Mouse (Mus musculus): Measurements from ENCODE around the gene Mdm4.
"Not testable (repeated sequence)": the region's sequence is repeated elsewhere in the genome, so short reads cannot be mapped to it uniquely, and the experiment has no call there.

Gene Mdm4

DNA sequence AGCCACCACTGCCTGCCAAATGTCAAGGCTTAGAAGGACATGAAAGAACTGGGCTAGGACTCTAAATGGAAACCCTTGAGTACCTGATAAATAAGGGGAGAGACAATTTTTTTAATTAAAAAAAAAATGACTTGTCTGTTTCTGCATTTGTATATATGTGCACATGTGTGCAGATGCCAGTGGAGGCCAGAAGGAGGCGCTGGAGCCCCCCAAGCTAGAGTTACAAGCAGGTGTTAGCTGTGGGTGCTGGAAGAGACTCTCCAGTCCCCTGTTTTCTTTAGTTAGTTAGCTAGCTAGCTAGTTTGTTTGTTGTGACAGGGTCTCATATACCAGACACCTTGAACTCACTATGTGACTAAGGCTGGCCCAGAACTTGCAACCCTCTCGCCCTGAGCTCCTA is 21.5 kb upstream of the Mdm4 start:
- DNase-seq: no peak

DNA sequence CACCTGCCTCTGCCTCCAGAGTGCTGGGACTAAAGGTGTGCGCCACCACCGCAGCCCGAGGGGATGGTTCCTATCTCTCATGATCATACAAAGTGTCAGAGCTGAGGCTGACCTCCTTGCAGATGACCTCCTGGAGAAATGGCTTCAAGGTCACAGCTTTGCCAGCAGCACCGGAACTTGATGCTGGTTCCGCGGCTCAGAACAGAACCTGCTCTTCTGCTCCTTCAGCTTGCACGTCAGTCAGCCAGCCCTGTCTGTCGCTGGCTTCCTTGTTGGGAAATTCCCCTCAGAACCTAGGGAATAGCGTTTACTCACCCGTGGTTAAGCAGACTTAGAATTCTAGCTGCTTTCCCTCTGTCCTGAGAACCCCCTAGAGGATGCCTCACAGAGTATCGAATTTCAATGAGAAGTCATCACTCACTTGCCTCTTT is 19.7 kb upstream of the Mdm4 start:
- no peak for DNase-seq

DNA sequence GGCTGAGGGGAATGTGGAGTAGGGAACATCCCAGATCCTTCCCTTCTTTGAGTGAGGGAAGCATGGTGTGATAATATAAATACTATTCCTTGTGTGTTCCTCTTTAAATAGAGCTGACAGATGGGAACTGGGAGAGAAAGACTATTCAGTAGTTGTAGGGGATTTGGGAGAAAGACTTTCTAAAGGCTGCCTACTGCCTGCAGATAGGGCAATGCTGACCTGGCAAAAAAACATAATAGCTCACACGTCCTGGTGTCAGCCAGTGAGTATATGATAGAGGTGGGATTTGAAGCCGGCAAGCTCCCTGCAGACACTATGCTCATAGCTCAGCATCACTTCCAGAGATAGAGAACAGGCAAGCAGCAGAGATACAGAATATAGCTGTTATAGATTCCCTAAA is 18.3 kb upstream of the Mdm4 start:
- DNase-seq: no peak

DNA sequence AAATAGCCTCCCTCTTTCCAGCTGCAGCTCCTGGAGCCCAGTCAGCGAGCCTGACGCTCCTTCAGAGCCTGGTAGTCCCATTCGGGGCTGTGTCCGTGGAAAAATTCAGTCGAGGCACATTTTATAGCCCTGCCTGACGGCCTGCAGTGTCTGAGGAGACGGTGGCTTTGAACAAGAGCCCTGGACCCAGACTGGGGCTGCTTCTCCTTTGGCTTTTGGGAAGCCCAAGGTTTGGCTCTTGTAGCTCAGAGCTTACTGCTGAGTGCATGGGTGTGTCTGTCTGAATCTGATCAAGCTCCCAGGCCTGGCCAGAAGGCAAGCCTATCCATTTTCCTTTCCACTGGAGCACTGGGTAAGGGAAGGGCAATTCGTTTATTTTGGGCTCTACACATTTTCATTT is 17.2 kb upstream of the Mdm4 start:
- DNase-seq: no peak

DNA sequence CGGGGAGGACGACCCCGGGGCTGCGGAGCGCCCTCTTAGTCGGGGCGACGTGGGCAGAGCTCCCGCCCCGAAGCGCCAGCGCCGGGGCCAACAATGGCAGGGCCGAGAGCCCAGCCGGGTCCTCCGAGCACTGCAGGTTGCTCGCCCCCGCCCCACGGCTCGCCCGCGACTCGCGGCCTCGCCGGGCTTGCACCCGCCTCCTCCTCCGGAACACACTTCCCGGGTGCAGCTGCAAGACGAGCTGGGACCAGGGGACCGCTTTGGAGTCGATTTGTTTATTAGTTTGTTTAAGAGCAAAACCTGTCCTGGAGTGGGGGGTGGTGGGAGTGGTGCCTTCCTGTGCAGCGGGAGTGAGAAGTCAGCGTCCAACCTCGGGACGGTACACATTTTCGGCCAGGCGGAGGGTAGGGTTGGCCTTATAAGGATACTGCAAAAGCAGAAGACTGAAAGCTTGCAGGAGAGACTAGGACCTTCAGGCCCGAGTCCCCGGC is 16.1 kb upstream of the Mdm4 start:
- peak; percentile 31 for DNase-seq

DNA sequence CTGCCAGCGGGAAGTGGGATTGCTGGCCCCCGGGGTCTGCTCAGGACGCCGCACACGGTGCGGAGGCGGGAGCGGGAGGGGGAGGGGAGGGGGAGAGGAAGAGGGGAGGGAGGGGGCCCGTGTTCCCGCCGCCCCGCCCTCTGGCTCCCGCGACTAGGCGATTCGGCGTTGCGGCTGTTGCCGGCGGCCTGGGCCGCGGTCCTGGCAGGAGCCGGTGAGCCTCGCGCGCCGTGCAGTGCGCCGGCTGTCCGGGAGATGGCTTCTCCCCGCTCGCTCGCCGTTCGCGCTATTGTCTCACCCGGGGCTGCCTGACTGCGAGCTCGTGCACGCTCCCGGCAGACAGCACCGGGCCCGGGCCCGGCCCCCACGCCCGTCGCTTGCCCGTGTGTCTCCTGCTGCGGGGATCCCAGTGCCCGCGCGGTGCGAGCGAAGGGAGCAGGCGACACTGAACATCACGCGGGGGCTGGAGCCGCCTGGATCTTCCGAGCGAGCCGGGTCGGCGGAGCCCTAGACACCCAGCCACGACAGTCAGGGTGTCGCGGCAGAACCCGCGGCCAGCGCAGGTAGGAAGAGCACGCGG is 15.6 kb upstream of the Mdm4 start:
- DNase-seq: peak; percentile 77

DNA sequence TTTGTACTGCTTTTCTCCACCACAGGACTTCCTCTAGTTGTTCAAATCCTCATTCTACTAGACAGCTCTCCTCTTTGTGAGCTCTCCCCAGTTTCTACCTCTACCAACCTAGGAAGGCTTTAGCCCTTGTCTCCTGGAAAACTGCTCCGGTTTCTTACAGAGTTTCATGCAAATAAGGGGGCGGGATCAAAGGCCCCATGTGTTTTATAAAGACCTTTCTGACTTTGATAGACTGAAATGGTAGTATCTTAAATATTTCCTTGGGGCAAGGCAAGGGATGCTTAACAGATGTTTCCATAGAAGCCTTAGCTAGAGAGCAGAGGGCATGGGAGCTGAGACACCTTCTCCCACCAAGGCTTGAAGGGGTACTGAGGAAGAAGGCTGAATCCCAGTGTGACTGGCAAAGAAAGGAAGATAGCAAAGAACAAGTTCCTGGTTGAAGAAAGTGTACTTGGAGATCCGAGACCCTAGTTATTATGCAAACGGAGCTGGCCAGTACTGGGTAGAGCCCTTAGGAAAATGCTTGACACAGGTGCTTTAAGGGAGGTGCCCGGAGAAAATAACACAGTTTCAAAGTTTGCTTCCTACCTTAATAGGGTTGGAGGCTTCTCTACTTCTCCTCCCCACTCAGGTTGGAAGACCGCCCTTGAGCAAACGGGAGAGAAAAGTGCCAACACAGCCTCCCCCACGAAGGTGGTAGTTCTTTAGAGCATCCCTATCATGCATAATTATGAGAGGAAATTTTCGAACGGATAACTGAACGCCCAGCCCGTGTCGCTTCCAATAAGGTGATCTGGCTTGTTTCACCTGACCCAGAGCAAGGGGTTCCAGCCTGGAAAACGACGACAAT is 14.9 kb upstream of the Mdm4 start, which contains the start of gene Pik3c2b:
Pik3c2b (plus strand) TSS at position 657 of the 850 bp plus-strand sequence.
- DNase-seq: peak; percentile 34

DNA sequence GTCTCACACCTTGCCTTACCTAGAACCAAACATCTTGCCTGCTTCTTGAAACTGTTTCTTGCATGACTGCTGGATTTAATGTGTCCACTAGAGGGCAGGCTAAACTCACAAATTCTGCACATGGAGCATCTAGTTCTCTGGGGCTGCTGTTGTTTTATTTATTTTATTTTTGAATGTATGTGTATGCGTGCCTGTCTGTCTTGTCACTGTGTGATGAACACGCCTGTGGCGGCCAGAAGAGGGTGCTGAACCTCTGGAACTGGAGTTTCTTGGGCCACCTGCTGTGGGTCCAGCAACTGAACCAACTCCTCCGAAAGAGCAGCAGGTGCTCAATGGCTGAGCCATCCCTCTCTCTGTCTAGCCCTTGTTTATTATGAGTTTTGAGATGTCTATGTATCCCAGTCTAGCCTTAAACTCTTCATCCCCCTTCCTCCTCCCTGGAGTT is 9.2 kb upstream of the Mdm4 start:
- DNase-seq: peak; percentile 52

DNA sequence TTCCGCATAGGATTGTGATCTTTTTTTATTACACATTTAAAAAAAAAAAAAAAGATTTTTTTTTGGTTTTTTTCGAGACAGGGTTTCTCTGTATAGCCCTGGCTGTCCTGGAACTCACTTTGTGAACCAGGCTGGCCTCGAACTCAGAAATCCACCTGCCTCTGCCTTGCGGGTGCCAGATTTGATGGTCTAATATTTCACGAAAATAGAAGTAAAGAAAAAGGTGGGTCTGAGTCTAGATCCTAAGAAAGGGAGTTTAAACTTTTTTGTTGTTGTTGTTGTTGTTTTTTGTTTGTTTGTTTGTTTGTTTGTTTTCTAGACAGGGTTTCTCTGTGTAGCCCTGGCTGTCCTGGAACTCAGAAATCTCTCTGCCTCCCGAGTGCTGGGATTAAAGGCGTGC is 4.3 kb upstream of the Mdm4 start:
- DNase-seq: not testable (repeated sequence)

DNA sequence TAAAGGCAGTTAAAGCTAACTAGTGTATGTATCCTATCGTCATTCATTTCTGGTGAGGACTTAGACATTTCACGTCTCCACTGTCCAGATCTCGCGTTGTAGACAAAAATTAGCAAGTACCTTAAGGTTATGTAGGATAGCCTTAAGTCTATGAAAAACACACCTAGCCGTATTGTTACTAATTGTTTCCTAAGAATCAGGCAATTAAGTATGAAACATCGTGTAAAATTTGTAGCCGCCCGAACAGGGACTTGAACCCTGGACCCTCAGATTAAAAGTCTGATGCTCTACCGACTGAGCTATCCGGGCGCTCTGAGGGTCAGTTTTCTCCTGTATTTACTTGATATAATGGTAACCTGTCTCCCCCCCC is 3.7 kb upstream of the Mdm4 start:
- DNase-seq: peak; percentile 51

DNA sequence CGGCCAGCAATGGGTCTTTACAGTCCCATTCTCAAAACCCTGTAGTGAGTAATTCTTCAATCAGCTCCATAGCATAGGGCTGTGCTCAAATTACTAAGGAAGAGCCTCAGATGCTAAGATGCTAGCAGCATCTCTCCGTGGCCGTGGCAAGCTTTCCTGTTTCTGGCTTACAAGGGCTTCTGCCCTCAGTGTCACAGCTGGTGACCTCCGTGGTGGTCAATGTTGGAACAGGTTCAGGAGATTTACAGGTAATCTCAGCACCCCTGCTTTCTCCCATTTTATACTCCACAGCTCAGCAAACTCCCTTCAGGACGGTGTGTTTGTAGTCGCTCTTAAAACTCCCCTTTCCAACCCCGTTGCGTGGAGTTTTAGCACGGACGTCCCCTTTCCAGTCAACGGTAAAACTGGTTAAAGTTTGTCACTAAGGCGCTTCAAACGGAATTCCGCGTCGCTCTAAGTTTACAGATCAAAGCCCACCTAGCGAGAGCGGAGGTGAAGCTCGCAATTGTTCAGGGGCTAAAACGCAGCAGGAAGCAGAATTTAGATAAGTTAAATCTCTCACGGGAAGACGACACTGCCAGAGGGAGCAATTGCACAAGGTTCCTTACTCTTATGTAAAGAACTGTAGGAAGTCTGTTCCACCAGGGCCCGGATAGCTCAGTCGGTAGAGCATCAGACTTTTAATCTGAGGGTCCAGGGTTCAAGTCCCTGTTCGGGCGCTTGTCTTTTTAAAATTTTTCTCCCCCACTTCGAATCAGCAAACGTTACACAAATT is 3.1 kb upstream of the Mdm4 start:
- DNase-seq: peak; percentile 78

DNA sequence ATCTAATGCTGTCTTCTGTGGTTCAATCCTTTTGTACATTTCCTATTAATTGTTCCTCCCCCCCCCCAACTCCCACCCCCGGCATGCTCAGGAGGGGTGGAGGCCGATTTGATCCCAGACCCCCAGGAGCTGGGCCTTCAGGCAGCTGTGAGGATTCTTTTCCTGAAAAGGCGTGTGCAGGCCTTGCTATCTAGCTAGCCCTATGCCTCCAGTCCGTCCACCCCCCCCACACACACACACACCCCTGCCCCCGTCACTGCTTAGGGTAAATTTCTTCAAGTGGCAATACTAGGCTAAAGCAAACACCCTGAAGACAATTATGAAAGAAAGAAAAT is 2.6 kb upstream of the Mdm4 start:
- DNase-seq: no peak

DNA sequence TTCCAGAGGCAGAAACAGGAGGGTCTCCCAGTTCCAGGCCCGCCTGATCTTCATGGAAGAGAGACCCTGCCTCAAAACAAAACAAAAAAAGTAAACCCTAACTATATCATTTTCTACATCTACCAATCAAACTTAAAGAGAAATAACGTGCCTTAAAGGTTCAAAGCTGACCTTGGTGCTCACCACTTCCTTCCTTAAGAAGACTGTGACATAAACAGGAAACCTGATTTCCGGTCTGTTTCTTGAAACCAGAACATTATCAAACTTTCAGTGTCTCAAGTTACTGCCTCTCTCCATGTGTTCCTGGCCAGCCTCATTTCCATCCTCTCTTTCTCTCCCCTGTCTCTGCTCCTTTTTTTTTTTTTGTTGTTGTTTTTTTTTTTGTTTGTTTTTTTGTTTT is 617 bp downstream of the Mdm4 start:
- no peak for DNase-seq

DNA sequence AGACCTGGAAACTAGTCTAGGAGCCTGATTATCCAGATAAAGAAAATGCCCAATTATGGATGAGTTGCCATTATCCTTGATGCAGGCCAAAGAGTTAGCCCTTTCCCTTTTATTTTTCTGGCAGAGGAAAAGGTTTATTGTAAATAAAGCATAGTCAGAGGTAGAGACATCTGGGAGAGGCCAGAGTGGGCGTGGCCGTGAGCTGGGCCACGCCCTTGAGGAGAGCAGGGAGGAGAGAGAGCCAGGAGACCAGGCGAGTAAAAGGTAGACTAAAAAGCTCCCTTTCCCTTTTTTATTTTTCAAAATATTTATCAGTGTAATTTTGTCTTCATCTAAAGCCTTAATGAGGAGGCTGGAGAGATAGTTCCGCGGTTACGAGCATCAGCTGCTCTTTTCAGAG is 2.4 kb downstream of the Mdm4 start:
- DNase-seq: no peak

DNA sequence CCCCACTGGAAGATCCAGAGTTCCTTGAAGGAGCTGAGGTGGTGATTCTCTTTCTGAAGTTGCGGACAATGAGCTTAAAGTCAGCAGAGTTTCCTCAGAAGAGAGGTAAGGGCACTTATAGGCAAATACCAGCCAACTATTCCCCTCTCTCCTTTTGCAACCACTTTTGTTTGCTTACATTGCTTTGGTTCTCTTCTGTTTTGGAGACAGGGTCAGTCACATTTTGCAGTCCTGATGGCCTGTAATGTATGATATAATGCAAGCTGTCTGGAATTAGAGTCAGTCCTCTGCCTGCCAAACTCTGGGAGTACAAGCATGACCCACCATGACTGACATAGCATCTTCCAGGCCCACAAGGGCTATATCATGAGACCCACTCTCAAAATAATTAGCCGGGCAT is 3.2 kb downstream of the Mdm4 start:
- DNase-seq: no peak

DNA sequence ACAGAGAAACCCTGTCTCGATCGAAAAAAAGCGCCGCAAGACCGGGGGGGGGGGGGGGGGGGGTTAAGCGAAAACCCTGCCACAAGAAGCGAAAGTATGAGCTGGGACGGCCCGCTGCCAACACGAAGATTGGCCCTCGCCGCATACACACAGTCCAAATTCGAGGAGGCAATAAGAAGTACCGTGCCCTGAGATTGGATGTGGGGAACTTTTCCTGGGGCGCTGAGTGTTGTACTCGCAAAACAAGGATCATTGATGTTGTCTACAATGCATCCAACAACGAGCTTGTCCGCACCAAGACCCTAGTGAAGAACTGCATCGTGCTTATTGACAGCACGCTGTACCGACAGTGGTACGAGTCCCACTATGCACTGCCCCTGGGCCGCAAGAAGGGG is 4.6 kb downstream of the Mdm4 start:
- not testable (repeated sequence) for DNase-seq

DNA sequence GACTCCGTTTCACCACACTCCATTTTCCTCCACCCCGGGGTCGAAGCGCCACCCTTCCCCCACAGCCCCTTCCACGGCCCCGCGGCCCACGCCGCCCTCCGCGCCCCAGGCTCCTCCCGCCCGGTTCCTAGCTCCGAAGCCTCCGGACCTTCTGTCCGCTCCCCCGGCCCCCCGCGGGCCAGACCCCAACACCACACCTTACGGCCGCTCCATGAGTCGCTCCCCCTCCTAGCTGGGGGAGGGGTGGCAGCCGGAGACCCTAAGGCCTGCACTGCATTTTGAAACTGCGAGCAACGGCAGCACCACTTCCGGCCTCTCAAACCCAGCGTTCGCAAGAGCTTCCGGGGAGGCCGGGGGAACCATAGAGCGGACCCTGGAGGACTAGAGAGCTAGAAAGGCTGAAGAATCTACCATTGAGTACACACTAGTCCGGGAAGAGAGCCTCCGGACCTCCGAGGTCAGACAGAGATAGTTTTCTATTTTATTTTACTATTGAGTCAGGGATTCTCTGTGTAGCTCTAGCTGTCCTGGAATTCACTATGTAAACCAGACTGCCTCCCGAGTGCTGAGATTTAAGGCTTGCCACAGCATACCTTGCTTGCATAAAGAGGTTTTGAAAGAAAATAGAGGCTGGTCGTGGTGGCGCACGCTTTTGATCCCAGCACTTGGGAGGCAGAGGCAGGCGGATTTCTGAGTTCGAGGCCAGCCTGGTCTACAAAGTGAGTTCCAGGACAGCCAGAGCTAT is 5.1 kb downstream of the Mdm4 start:
- peak; percentile 92 for DNase-seq

DNA sequence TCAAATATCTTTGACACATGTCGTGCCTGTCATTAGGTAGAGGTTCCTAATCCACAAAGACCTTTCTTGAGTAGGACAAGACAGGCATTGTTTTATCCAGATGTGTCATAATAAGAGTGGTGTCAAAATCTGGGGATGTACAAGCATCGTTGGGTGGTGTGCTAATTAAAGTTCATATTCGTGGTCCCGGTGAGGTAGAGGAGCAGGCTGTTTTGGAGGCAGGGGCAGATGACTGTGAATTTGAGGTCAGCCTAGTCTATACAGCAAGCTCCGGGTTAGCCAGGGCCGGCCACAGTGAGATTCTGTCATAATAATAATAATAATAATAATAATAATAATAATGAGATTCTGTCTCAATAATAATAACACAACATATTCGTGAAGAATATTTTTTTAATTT is 5.9 kb downstream of the Mdm4 start:
- DNase-seq: no peak

DNA sequence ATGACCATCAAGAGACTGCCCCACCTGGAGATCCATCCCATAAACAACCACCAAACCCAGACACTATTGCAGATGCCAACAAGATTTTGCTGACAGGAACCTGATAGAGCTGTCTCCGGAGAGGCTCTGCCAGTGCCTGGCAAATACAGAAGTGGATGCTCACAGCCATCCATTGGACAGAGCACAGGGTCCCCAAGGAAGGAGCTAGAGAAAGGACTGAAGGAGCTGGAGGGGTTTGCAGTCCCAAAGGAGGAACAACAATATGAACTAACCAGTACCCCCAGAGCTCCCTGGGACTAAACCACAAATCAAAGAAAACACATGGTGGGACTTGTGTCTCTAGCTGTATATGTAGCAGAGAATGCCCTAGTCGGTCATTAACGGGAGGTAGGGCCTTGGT is 6.6 kb downstream of the Mdm4 start:
- not testable (repeated sequence) for DNase-seq

DNA sequence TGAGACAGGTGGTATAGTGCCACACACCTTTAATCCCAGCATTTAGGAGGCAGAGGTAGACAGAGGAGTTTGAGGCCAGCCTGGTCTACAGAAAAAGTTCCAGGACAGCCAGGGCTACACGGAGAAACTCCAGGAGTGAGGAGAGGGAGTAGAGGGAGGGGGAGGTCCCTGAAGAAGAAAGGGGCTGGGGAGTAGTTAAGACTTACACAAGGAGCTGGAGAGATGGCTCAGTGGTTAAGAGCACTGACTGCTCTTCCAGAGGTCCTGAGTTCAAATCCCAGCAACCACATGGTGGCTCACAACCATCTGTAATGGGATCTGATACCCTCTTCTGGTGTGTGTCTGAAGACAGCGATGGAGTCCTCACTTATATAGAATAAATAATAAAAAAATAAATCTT is 8.4 kb downstream of the Mdm4 start:
- DNase-seq: not testable (repeated sequence)

DNA sequence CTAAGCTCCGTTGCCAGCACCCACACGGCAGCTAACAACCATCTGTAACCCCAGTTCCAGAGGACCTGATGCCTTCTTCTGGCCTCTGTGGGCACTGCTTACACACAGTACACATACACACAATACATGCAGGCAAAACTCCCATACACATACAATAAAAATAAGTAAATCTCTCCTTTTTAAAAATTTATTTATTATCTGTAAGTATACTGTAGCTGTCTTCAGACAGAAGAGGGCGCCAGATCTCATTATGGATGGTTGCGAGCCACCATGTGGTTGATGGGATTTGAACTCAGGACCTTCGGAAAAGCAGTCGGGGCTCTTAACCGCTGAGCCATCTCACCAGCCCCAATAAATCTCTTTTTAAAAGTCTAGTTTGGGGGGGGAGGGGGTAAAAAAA is 9.0 kb downstream of the Mdm4 start:
- DNase-seq: no peak

DNA sequence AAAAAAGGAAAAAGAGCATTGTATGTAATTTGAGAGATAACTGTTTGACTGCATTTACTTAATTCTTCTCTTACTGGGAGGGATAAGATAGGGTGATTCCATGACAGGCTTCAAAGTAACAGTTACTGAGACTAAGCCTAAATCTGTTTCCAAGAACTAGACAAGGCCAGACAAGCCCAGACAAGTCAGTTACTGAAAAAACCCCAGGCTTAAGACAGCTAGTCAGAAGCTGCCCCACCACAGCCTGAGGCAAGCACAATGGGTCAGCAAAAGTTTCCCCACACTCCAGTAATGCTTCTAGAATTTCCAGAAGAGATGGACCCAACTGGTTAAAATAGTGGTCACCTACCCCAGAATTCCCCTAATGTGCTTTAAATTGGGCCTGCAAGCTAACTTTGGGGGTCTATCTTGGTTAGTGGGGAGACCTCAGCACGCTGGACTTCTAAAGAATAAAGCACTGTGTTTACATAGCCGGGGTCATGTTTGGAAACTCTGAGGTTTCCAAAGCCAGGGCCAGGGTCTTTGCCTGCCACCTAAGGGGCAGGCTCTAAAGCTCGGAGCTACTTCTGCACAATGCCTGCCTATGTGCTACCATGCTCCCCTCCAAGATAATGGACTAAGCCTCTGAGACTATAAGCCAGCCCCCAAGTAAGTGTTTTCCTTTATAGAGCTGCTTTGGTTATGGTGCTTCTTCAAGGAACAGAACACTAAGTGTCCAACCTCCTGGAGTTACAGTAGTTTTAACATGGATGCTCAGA is 10.0 kb downstream of the Mdm4 start:
- no peak for DNase-seq
